Mouse (Mus musculus): ENCODE measurements around the gene Ank. TPM values are rescaled to one million over a fixed set of nuclear protein-coding genes. Genes with fewer than 3 reads are reported as not detected.
A peak's percentile ranks its signal among the peaks of the same experiment; 100 is the strongest.

Gene Ank
- polyA plus RNA-seq, 1 experiment from 2014 or later = 5.9 TPM

DNA sequence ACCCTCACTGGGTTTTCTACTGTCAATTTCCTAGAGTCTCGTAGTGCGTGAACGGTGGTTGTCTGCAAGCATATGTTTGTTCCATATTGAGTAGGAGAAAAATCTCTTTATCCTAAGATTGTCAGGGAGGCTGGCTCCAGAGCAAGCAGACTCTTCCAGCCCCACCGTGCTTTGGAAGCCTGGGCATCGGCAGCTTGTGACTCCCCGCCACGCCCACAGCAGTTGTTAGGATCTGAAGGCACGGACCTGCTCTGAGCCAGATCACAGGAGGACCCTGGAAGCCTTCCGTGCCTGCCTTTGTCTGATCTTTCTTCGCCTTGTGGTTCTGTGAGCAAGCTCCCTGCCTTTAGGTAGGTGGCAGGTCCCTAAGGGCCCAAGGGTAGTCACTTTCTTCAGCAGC, 21.6 kb downstream of the Ank start:
- Histone ChIP-seq H3K9me3 (ENCODE audit: control insufficient read depth, low read length) (no peaks in the 10 kb centered on the region), H3K9ac (ENCODE audit: low read depth, low read length) (no peak overlapping the region; the same call in 1 of the 2 replicates), H3K4me2 (ENCODE audit: low read depth, low read length) (no peak overlapping the region), H3K27me3 (replicated peaks; ENCODE audit: control insufficient read depth, insufficient read depth, low read length) (no peaks in the 10 kb centered on the region), H3K27ac (ENCODE audit: low read length) (peak overlapping the region; percentile 15; the same call in 1 of the 2 replicates), H3K4me1 (ENCODE audit: control insufficient read depth, insufficient read depth, low read length) (peaks cover 52% of the 10 kb centered on the region), H3K36me3 (ENCODE audit: control insufficient read depth, insufficient read depth, low read length) (no peaks in the 10 kb centered on the region), H3K4me3 (ENCODE audit: low read length) (no peak overlapping the region)
- no peak for ATAC-seq
- 49% methylated on average over 10 of the region's 10 CpGs for WGBS

DNA sequence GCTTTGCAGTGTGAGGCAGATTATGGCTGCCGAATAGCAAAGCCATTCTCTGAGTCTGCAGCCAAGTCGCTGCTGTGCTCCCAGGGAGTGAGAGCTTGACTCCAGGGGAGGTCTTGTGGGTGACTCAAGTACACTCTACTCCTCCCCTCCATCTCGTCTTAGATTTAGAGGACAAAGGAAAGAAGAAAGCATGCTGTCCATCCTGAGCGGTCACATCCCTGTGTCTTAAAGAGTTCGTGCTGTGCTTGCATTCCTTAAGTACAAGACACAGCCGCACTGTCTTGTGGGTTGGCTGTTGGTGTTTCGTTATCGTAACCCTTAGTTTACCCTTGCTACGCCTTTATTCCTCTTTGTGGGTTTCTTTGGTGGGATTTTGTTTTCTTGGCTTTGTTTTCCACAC, 24.2 kb downstream of the Ank start:
- no peak overlapping the region for H3K9ac ChIP-seq (ENCODE audit: low read depth, low read length)
- H3K4me2 ChIP-seq (ENCODE audit: low read depth, low read length) = no peak overlapping the region
- no peaks in the 10 kb centered on the region for H3K36me3 ChIP-seq (ENCODE audit: control insufficient read depth, insufficient read depth, low read length)
- H3K27ac ChIP-seq (ENCODE audit: low read length) = no peak overlapping the region
- ATAC-seq = no peak
- WGBS = 75% methylated on average over 9 of the region's 9 CpGs
- peaks cover 55% of the 10 kb centered on the region for H3K4me1 ChIP-seq (ENCODE audit: control insufficient read depth, insufficient read depth, low read length)
- H3K27me3 ChIP-seq (replicated peaks; ENCODE audit: control insufficient read depth, insufficient read depth, low read length) = no peaks in the 10 kb centered on the region
- no peak overlapping the region for H3K4me3 ChIP-seq (ENCODE audit: low read length)
- H3K9me3 ChIP-seq (ENCODE audit: control insufficient read depth, low read length) = no peaks in the 10 kb centered on the region

GRCm38 (mm10) chr15:27491425-27492070, 25.1 kb downstream of the Ank start:
- Histone ChIP-seq H3K4me1 (ENCODE audit: control insufficient read depth, insufficient read depth, low read length) (peaks cover 47% of the 10 kb centered on the region), H3K27me3 (replicated peaks; ENCODE audit: control insufficient read depth, insufficient read depth, low read length) (no peaks in the 10 kb centered on the region), H3K9ac (ENCODE audit: low read depth, low read length) (no peak overlapping the region), H3K36me3 (ENCODE audit: control insufficient read depth, insufficient read depth, low read length) (no peaks in the 10 kb centered on the region), H3K4me2 (ENCODE audit: low read depth, low read length) (no peak overlapping the region), H3K27ac (ENCODE audit: low read length) (no peak overlapping the region), H3K9me3 (ENCODE audit: control insufficient read depth, low read length) (no peaks in the 10 kb centered on the region), H3K4me3 (ENCODE audit: low read length) (no peak overlapping the region)
- ATAC-seq = no peak
- 76% methylated on average over 8 of the region's 8 CpGs for WGBS

GRCm38 (mm10) chr15:27492156-27492555, 25.7 kb downstream of the Ank start:
- Histone ChIP-seq H3K9me3 (ENCODE audit: control insufficient read depth, low read length) (no peaks in the 10 kb centered on the region), H3K4me2 (ENCODE audit: low read depth, low read length) (no peak overlapping the region), H3K36me3 (ENCODE audit: control insufficient read depth, insufficient read depth, low read length) (no peaks in the 10 kb centered on the region), H3K27ac (ENCODE audit: low read length) (no peak overlapping the region), H3K27me3 (replicated peaks; ENCODE audit: control insufficient read depth, insufficient read depth, low read length) (no peaks in the 10 kb centered on the region), H3K4me3 (ENCODE audit: low read length) (no peak overlapping the region), H3K9ac (ENCODE audit: low read depth, low read length) (no peak overlapping the region), H3K4me1 (ENCODE audit: control insufficient read depth, insufficient read depth, low read length) (peaks cover 41% of the 10 kb centered on the region)
- WGBS = 80% methylated on average over 10 of the region's 10 CpGs
- no peak for ATAC-seq

DNA sequence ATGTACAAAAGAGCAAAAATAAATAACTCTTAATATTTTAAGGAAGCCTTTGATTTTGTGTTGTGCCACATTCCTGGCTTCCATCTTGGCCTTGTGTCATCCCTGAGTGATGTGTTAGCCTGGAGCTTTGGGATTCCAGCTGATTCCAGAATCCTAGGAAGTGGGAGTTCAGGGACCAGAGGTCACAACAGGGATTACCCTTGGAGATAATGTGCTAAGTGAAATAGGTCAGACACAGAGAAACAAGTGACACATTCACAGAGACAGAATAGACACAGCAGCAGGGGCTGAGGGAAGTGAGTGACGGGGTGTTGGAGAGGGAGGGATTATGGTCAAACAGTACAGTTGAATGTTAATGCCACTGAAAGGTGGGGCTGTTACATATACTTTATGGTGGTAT, 26.3 kb downstream of the Ank start:
- ATAC-seq = no peak
- H3K9me3 ChIP-seq (ENCODE audit: control insufficient read depth, low read length) = no peaks in the 10 kb centered on the region
- no peak overlapping the region for H3K27ac ChIP-seq (ENCODE audit: low read length)
- H3K4me3 ChIP-seq (ENCODE audit: low read length) = no peak overlapping the region
- WGBS = 74% methylated on average over 1 of the region's 1 CpGs
- no peaks in the 10 kb centered on the region for H3K27me3 ChIP-seq (replicated peaks; ENCODE audit: control insufficient read depth, insufficient read depth, low read length)
- H3K4me1 ChIP-seq (ENCODE audit: control insufficient read depth, insufficient read depth, low read length) = peaks cover 37% of the 10 kb centered on the region
- H3K36me3 ChIP-seq (ENCODE audit: control insufficient read depth, insufficient read depth, low read length) = no peaks in the 10 kb centered on the region
- no peak overlapping the region for H3K4me2 ChIP-seq (ENCODE audit: low read depth, low read length)
- no peak overlapping the region for H3K9ac ChIP-seq (ENCODE audit: low read depth, low read length)

DNA sequence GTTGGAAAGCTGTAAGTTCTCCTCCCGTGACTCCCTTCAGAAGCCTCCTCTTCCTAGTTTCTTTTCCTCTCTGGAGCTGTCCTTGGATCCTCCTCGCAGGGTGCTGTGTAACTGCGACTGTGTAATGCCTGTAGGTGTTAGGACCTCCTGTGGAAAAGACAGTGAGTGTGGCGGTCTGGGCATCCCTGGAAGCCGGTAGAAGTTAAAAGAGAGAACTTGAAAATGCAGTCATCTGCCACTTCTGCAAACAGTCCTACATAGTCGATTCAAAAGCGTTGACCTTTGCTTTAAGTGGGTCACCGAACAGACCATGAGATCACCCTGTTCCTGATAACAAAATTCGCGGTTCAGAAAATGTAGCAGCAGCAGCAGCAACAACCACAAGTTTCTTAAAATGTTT, 27.0 kb downstream of the Ank start:
- Histone ChIP-seq H3K9me3 (ENCODE audit: control insufficient read depth, low read length) (no peaks in the 10 kb centered on the region), H3K27me3 (replicated peaks; ENCODE audit: control insufficient read depth, insufficient read depth, low read length) (no peaks in the 10 kb centered on the region), H3K36me3 (ENCODE audit: control insufficient read depth, insufficient read depth, low read length) (no peaks in the 10 kb centered on the region), H3K27ac (ENCODE audit: low read length) (0 out of 2 replicates have a peak overlapping the region, but pooled peaks have one; percentile 17), H3K4me2 (ENCODE audit: low read depth, low read length) (no peak overlapping the region), H3K4me1 (ENCODE audit: control insufficient read depth, insufficient read depth, low read length) (peaks cover 33% of the 10 kb centered on the region), H3K4me3 (ENCODE audit: low read length) (no peak overlapping the region), H3K9ac (ENCODE audit: low read depth, low read length) (0 out of 2 replicates have a peak overlapping the region, but pooled peaks have one; percentile 10)
- no peak for ATAC-seq
- WGBS = 36% methylated on average over 10 of the region's 10 CpGs

DNA sequence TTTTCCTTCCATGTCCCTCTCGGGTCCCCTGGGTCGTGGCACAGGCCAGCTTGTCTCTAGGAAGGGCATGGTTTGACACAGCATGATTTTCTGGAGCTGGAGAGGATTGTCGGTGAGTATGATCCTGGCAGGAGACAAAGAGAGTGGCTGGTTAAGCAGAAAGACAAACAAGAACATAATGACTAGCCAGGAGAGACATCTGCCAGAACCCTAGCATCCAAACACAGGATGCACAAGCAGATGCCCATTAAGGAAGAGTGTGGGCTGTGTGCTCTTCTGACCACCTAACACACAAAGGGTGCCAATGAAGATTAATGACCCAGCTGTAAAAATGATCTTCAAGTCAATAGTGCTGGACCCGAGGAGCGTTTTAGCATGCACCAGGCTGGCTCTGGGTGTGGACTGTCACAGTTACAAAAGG, 29.5 kb downstream of the Ank start:
- ATAC-seq = no peak
- Histone ChIP-seq H3K36me3 (ENCODE audit: control insufficient read depth, insufficient read depth, low read length) (no peaks in the 10 kb centered on the region), H3K4me2 (ENCODE audit: low read depth, low read length) (no peak overlapping the region), H3K9me3 (ENCODE audit: control insufficient read depth, low read length) (no peaks in the 10 kb centered on the region), H3K4me1 (ENCODE audit: control insufficient read depth, insufficient read depth, low read length) (peaks cover 21% of the 10 kb centered on the region), H3K27ac (ENCODE audit: low read length) (no peak overlapping the region), H3K9ac (ENCODE audit: low read depth, low read length) (no peak overlapping the region), H3K27me3 (replicated peaks; ENCODE audit: control insufficient read depth, insufficient read depth, low read length) (no peaks in the 10 kb centered on the region), H3K4me3 (ENCODE audit: low read length) (no peak overlapping the region)
- 27% methylated on average over 5 of the region's 5 CpGs for WGBS

- H3K4me2 ChIP-seq (ENCODE audit: low read depth, low read length) = no peak overlapping the region
- no peaks in the 10 kb centered on the region for H3K36me3 ChIP-seq (ENCODE audit: control insufficient read depth, insufficient read depth, low read length)
- H3K27ac ChIP-seq (ENCODE audit: low read length) = no peak overlapping the region
- peaks cover 20% of the 10 kb centered on the region for H3K4me1 ChIP-seq (ENCODE audit: control insufficient read depth, insufficient read depth, low read length)
- no peak overlapping the region for H3K4me3 ChIP-seq (ENCODE audit: low read length)
- H3K9ac ChIP-seq (ENCODE audit: low read depth, low read length) = no peak overlapping the region
- ATAC-seq = peak; percentile 54
- 81% methylated on average over 11 of the region's 11 CpGs for WGBS
- no peaks in the 10 kb centered on the region for H3K9me3 ChIP-seq (ENCODE audit: control insufficient read depth, low read length)
- H3K27me3 ChIP-seq (replicated peaks; ENCODE audit: control insufficient read depth, insufficient read depth, low read length) = no peaks in the 10 kb centered on the region
Measured at GRCm38 (mm10) chr15:27496596-27497299, 30.3 kb downstream of the Ank start.

- Histone ChIP-seq H3K4me1 (ENCODE audit: control insufficient read depth, insufficient read depth, low read length) (peaks cover 15% of the 10 kb centered on the region), H3K4me3 (ENCODE audit: low read length) (no peak overlapping the region), H3K9ac (ENCODE audit: low read depth, low read length) (no peak overlapping the region), H3K4me2 (ENCODE audit: low read depth, low read length) (no peak overlapping the region), H3K27ac (ENCODE audit: low read length) (no peak overlapping the region), H3K36me3 (ENCODE audit: control insufficient read depth, insufficient read depth, low read length) (no peaks in the 10 kb centered on the region), H3K27me3 (replicated peaks; ENCODE audit: control insufficient read depth, insufficient read depth, low read length) (no peaks in the 10 kb centered on the region), H3K9me3 (ENCODE audit: control insufficient read depth, low read length) (no peaks in the 10 kb centered on the region)
- no peak for ATAC-seq
- 72% methylated on average over 7 of the region's 7 CpGs for WGBS
Measured at GRCm38 (mm10) chr15:27497300-27497997, 31.0 kb downstream of the Ank start.
